11 mouse cellular contexts compared by ENCODE assay signal in the genomic region with DNA sequence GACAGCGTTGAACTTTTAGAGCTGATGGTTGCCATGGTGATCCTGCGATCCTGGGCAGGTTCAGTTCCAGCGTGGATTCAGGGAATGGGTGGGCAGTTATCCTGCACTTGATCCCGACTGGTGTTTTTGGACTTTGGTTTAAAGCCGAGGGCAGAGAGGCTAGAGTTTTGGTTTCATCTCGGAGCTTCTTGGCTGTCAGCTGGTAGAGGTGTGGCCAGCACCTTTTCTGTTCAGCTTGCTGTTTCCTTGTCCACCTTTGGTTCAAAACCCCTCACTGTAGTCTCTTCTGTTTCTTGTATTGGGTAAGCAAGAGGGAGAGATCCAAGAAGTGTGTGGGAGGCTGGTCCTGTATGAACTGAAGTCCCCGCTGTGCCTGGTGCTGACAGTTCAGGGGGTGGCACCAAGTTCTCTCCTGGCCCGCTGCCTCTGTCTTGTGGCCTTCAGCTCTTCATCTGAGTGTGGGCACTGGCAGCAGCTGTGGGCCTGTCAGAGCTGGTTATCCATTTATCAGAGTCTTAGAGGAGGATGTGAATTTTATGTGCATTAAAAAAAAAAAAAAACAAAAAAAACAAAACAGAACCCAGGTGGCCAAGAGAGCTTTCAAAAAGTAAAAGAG.
DNase-seq lines count a peak whose midpoint lies in the region; ATAC-seq and TF ChIP-seq lines count a peak whose summit lies in the region.
"Had no signal": no experiment of that assay in that cellular context is flagged by ENCODE, and none has a peak within 500 bp of the region (broad histone marks: within the 10 kb centered on the region; RNA-seq: fewer than 3 reads in every experiment).

No protein-coding gene starts in this region.

- peak; percentile 22 to 35 for DNase-seq in left cerebral cortex, adult 18-20 months (ENCODE audit: low spot score in 2 of 2)
- DNase-seq in left cerebral cortex, postnatal 10 days (ENCODE audit: extremely low spot score in 1 of 2, low spot score in 2 of 2) = no peak
- DNase-seq in adrenal gland, postnatal 14 days = peak; percentile 57
- peak; percentile 37 to 57 for DNase-seq in kidney, postnatal 4 days
- no peak for DNase-seq in thymus, postnatal 0 days (ENCODE audit: low spot score)
- DNase-seq in cerebellum, adult 11-12 months = no peak
- no peak for DNase-seq in thymus, adult 2 months
- DNase-seq: cerebellum, postnatal 36 days; right cerebral cortex, postnatal 14 days had no signal

- no peaks in the 10 kb centered on the region for H3K27me3 ChIP-seq in heart, embryonic 11.5 days (ENCODE audit: control insufficient read depth, insufficient read depth, low read length)
- H3K27me3 ChIP-seq in thymus, adult 2 months (ENCODE audit: control insufficient read depth, insufficient read depth, low read length) = no peaks in the 10 kb centered on the region

- H3K4me2 ChIP-seq in heart, embryonic 11.5 days = 0 out of 2 replicates have a peak overlapping the region, but pooled peaks have one; percentile 1

- 48% methylated on average over 8 of the region's 8 CpGs for WGBS in heart, embryonic 11.5 days (ENCODE audit: insufficient replicate concordance)
- 78% methylated on average over 8 of the region's 8 CpGs for WGBS in thymus, adult 2 months

- intact Hi-C loops in left cerebral cortex, postnatal 10 days (cut with DNase I) = no loop called here

- no peak for ATAC-seq in heart, embryonic 11.5 days (replicated peaks; ENCODE audit: insufficient number of reproducible peaks, low FRiP score, low TSS enrichment)
- ATAC-seq: lung, postnatal 0 days had no signal

- no peaks in the 10 kb centered on the region for H3K9me3 ChIP-seq in heart, embryonic 11.5 days (replicated peaks; ENCODE audit: control insufficient read depth, low read length)

- TF ChIP-seq CTCF in thymus, adult 2 months (IDR thresholded peaks at IDR 0.05; ENCODE audit: borderline replicate concordance, control insufficient read depth, extremely low read depth, insufficient read depth, low read length, poor library complexity) = no peak

- no peak overlapping the region for H3K27ac ChIP-seq in heart, embryonic 11.5 days (ENCODE audit: low read depth, low read length)
- no peak overlapping the region for H3K27ac ChIP-seq in thymus, adult 2 months (ENCODE audit: control insufficient read depth, insufficient read depth, low read length)

- no peak overlapping the region for H3K9ac ChIP-seq in heart, embryonic 11.5 days (ENCODE audit: low read depth, low read length)

- no peak overlapping the region for H3K4me3 ChIP-seq in heart, embryonic 11.5 days (ENCODE audit: low read depth, low read length)
- H3K4me3 ChIP-seq in thymus, adult 2 months (ENCODE audit: control insufficient read depth, insufficient read depth, low read length) = no peak overlapping the region

- H3K36me3 ChIP-seq in heart, embryonic 11.5 days (ENCODE audit: control insufficient read depth, insufficient read depth, low read length) = no peaks in the 10 kb centered on the region
- H3K36me3 ChIP-seq in thymus, adult 2 months (ENCODE audit: control insufficient read depth, insufficient read depth, low read length) = no peaks in the 10 kb centered on the region

- peaks cover 50% of the 10 kb centered on the region for H3K4me1 ChIP-seq in heart, embryonic 11.5 days (ENCODE audit: control insufficient read depth, insufficient read depth, low read length)
- no peaks in the 10 kb centered on the region for H3K4me1 ChIP-seq in thymus, adult 2 months (replicated peaks; ENCODE audit: control insufficient read depth, insufficient read depth, low read length)

- TF ChIP-seq POLR2A in thymus, adult 2 months (IDR thresholded peaks at IDR 0.05; ENCODE audit: control insufficient read depth, extremely low read depth, insufficient read depth, low read length, poor library complexity) = no peak

Comparison
In these comparisons a context has a peak if more than half of its experiments do, and no peak if none do; other contexts are left out.
1. DNase-seq: peak in left cerebral cortex, adult 18-20 months (2 of 2), adrenal gland, postnatal 14 days (single experiment) and kidney, postnatal 4 days (2 of 2); none in left cerebral cortex, postnatal 10 days (0 of 2), thymus, postnatal 0 days (single experiment), cerebellum, adult 11-12 months (single experiment) and thymus, adult 2 months (single experiment).